Mouse (Mus musculus) spleen, postnatal 0 days (tissue): ENCODE results near the gene Ddx20. TPM values are rescaled to one million over a fixed set of nuclear protein-coding genes. Genes with fewer than 3 reads are reported as not detected.

Source experiments
- polyA plus RNA-seq: library from polyadenylated mRNA; unstranded; fragments of >200 nt; fragmentation: Nextera tagmentation; extraction: Ambion mirVana; gene quantifications from 2 replicates; pipeline ENCODE4 v1.2.1, GENCODE M21; 2015

Gene Ddx20
- 19.1 and 21.1 TPM in 2 replicates for polyA plus RNA-seq

GRCm38 (mm10) chr3:105687324-105688060 is at the start of gene Ddx20:
Gene Ddx20 (minus strand): TSS chr3:105687574.

GRCm38 (mm10) chr3:105704031-105705008 is 16.9 kb upstream of the Ddx20 start, which contains the start of gene Inka2:
Gene Inka2 (plus strand): TSS chr3:105704599.

Other genes with a start within 250 kb of the Ddx20 start
- 0.28 and 0.61 TPM in 2 replicates for gene Kcnd3, start 235.2 kb downstream of the Ddx20 start, polyA plus RNA-seq
- gene Inka2, start 17.0 kb upstream of the Ddx20 start, polyA plus RNA-seq, result 0.40 and 0.67 TPM in 2 replicates
- gene Rap1a, start 113.8 kb upstream of the Ddx20 start, polyA plus RNA-seq, result 140 and 142 TPM in 2 replicates
- 4.8 and 7.8 TPM in 2 replicates for gene Adora3, start 183.3 kb upstream of the Ddx20 start, polyA plus RNA-seq
- gene Tmigd3, start 183.3 kb upstream of the Ddx20 start, polyA plus RNA-seq, result 0.45 and 0.67 TPM in 2 replicates
- gene I830077J02Rik, start 245.1 kb upstream of the Ddx20 start, polyA plus RNA-seq, result 9.4 and 11.1 TPM in 2 replicates